Mouse (Mus musculus) limb, embryonic 15.5 days (tissue): Measurements from ENCODE around the gene Cdadc1. TPM values are rescaled to one million over a fixed set of nuclear protein-coding genes. Genes with fewer than 3 reads are reported as not detected.

Experiments
- ATAC-seq: fragments of 200-750 bp; cut with Nextera tagmentation; 2 replicates; pipeline ENCODE4 v1.8.0; 2017; ENCODE audit warnings: low read depth, moderate TSS enrichment; ENCODE audit not compliant: insufficient number of reproducible peaks, low FRiP score, low TSS enrichment
- H3K27ac ChIP-seq: fragments of 300-500 bp; sonication (generic); 2 replicates; pipeline ENCODE4 v1.5.1; 2015; ENCODE audit warnings: moderate library complexity, mild to moderate bottlenecking, inconsistent platforms
- H3K27me3 ChIP-seq: fragments of 300-500 bp; sonication (generic); 2 replicates; pipeline ENCODE4 v1.6.1; 2015; ENCODE audit warnings: inconsistent platforms
- H3K36me3 ChIP-seq: fragments of 300-500 bp; sonication (generic); 2 replicates; pipeline ENCODE4 v1.6.1; 2015; ENCODE audit warnings: inconsistent platforms
- H3K4me1 ChIP-seq: fragments of 300-500 bp; sonication (generic); 2 replicates; pipeline ENCODE4 v1.6.1; 2015; ENCODE audit warnings: inconsistent platforms
- H3K4me2 ChIP-seq: fragments of 300-500 bp; sonication (generic); 2 replicates; pipeline ENCODE4 v1.6.1; 2015; ENCODE audit warnings: mild to moderate bottlenecking, inconsistent platforms
- H3K4me3 ChIP-seq: fragments of 300-500 bp; sonication (generic); 2 replicates; pipeline ENCODE4 v1.5.1; 2015; ENCODE audit warnings: mild to moderate bottlenecking, inconsistent platforms
- H3K9ac ChIP-seq: fragments of 300-500 bp; sonication (generic); 2 replicates; pipeline ENCODE4 v1.6.1; 2015; ENCODE audit warnings: inconsistent platforms
- H3K9me3 ChIP-seq: fragments of 300-500 bp; sonication (generic); 2 replicates; pipeline ENCODE4 v1.6.1; 2016; ENCODE audit warnings: inconsistent platforms
- WGBS: fragments of 180-500 bp; shearing (Covaris S2); methylation state at CpG from one replicate; pipeline ENCODE4 v1.1.7; 2015; 5-methylcytosine and 5-hydroxymethylcytosine counted together
- polyA plus RNA-seq: library from polyadenylated mRNA; unstranded; fragments of >200 nt; fragmentation: Nextera tagmentation; extraction: Ambion mirVana; gene quantifications from 2 replicates; pipeline ENCODE4 v1.2.1, GENCODE M21; 2015

The Cdadc1 gene
- polyA plus RNA-seq, 1 experiment from 2014 or later, result 33.6 TPM

DNA sequence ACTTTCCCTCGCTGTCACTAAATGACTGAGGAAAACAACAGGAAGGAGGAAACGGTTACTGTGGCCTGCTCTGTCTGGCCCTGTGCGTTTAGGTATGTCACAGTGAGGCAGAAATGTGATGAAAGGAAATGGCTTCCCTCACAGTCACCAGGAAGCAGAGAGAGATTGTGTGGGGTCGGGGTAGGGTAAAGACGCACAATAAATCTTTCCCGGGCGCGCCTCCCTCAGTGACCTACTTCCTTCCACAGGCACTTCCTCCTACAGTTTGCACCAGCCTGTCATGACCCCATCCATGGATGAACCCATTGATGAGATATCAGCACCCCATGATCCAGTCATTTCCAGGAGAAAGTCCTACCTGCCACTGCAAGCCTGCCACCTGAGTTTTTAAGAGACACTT lies 42.7 kb downstream of the Cdadc1 start:
- no peak for ATAC-seq
- Histone ChIP-seq H3K27me3 (no peaks in the 10 kb centered on the region), H3K27ac (no peak overlapping the region), H3K4me2 (no peak overlapping the region), H3K36me3 (no peaks in the 10 kb centered on the region), H3K4me1 (0 out of 2 replicates have a peak, but pooled peaks cover 8% of the 10 kb centered on the region), H3K9me3 (no peaks in the 10 kb centered on the region), H3K9ac (no peak overlapping the region), H3K4me3 (no peak overlapping the region)
- 72% methylated on average over 8 of the region's 8 CpGs for WGBS

DNA sequence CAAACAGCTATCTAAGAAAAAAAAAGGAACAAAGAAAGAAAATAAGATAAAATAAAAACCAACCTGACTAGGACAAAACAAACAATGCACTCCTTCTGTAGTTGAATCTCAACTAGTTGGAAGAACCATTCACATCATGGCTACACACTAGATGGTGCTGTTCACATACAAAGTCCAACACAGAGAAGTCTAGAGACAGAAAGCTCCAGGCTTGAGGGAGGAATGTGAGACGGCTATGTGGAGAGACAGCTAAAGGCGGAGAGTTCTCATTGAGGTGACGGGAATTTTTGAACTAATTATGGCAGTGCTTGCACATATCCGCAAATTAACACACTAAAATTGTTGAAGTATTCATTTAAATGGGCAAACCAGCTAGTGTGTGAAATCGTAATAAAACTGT lies 43.7 kb downstream of the Cdadc1 start:
- WGBS, result 65% methylated on average over 5 of the region's 5 CpGs
- no peak overlapping the region for H3K4me3 ChIP-seq
- H3K36me3 ChIP-seq, result no peaks in the 10 kb centered on the region
- H3K4me2 ChIP-seq, result no peak overlapping the region
- ATAC-seq, result no peak
- H3K4me1 ChIP-seq, result peaks cover 8% of the 10 kb centered on the region; the same call in 1 of the 2 replicates
- no peak overlapping the region for H3K9ac ChIP-seq
- H3K9me3 ChIP-seq, result no peaks in the 10 kb centered on the region
- H3K27me3 ChIP-seq, result no peaks in the 10 kb centered on the region
- H3K27ac ChIP-seq, result no peak overlapping the region

DNA sequence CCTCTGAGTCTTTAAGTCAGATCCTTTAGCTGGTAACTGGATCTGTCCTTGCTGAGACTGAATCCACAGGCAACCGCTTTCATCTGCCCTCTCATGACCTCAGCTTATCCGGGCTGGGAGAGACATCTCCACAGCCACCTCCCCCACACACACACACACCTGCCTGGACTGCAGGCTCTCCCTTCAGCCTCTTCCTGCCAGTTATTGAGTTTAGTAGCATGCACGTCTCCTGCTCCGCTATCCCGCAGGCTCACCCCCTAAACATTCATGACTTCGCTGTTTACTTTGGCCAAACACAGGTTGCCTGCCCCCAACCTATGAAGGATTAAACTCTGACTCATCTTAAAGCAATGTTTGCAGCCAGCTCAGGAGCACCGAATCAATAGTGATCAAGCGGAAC lies 45.8 kb downstream of the Cdadc1 start:
- H3K4me2 ChIP-seq, result no peak overlapping the region
- no peaks in the 10 kb centered on the region for H3K9me3 ChIP-seq
- 0 out of 2 replicates have a peak, but pooled peaks cover 3% of the 10 kb centered on the region for H3K36me3 ChIP-seq
- no peak for ATAC-seq
- WGBS, result 66% methylated on average over 8 of the region's 8 CpGs
- no peak overlapping the region for H3K27ac ChIP-seq
- peaks cover 11% of the 10 kb centered on the region; the same call in 1 of the 2 replicates for H3K4me1 ChIP-seq
- no peak overlapping the region for H3K9ac ChIP-seq
- no peaks in the 10 kb centered on the region for H3K27me3 ChIP-seq
- no peak overlapping the region for H3K4me3 ChIP-seq

DNA sequence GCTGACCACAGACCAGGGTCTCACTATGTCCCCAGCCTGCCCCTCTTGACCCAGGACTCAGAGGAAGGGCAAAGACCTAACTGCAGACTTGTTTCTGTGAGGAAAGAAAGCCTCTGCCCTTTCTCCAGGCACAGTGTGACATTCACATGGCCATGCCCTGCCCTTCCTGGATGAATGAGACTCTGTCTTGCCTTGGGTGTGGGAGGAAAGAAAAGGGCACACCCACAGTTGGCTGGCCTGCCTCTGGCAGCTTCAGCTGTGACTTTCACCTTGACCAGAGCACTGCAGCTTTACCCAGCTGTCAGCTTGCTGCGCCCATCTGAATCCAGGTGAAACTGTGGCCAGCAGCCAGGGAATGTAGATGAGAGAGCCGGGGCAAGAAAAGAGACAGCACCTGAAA lies 46.9 kb downstream of the Cdadc1 start:
- Histone ChIP-seq H3K27me3 (no peaks in the 10 kb centered on the region), H3K4me3 (no peak overlapping the region), H3K36me3 (0 out of 2 replicates have a peak, but pooled peaks cover 3% of the 10 kb centered on the region), H3K4me2 (no peak overlapping the region), H3K27ac (no peak overlapping the region), H3K9me3 (no peaks in the 10 kb centered on the region), H3K4me1 (peaks cover 9% of the 10 kb centered on the region; the same call in 1 of the 2 replicates), H3K9ac (no peak overlapping the region)
- WGBS, result 76% methylated on average over 2 of the region's 2 CpGs
- peak; percentile 46; the same call in 1 of the 2 replicates for ATAC-seq

DNA sequence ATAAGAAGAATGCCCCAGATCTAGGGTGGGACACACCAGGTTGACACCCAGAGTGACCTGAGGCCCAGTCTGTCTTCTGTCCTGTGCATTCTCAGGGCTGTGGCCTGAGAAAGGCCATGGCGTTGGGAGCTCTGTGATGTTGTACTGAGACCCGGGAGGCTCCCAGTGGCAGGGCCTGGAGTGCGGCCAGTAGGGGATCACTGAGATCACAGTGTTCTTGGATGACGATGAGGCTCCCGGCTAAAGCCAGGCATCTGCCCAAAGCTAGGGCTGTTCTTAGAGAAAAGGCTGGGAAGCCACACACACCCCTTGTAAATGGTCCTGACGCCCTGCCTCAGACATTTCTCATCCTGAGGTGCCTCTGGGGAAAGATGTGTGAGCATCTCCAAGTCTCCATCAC lies 48.7 kb downstream of the Cdadc1 start:
- Histone ChIP-seq H3K9ac (no peak overlapping the region), H3K4me3 (no peak overlapping the region), H3K4me2 (no peak overlapping the region), H3K9me3 (no peaks in the 10 kb centered on the region), H3K4me1 (peaks cover 9% of the 10 kb centered on the region; the same call in 1 of the 2 replicates), H3K27ac (peak overlapping the region; percentile 71), H3K27me3 (no peaks in the 10 kb centered on the region), H3K36me3 (0 out of 2 replicates have a peak, but pooled peaks cover 3% of the 10 kb centered on the region)
- ATAC-seq, result no peak
- WGBS, result 71% methylated on average over 6 of the region's 6 CpGs

DNA sequence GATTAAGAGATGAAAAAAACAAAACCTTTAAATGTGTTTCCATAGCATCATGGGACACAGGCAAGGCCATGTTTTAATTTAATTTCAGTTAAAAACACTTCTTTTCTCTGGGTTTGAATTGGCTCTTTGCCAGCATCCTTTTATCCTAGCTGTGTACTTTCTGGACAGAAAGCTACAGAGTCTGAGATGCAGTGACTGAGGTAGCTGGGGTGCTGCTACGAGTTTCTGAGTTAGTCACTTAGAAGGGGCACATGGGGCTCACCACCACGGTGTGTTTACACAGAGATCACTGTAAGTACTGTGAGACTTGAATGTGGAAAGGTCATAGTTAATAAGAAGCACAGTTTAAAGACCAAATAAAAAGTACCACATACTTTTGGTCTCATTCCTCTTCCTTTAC lies 49.2 kb downstream of the Cdadc1 start:
- 35% methylated on average over 2 of the region's 2 CpGs for WGBS
- Histone ChIP-seq H3K36me3 (0 out of 2 replicates have a peak, but pooled peaks cover 3% of the 10 kb centered on the region), H3K4me3 (no peak overlapping the region), H3K27ac (peak overlapping the region; percentile 71; the same call in 1 of the 2 replicates), H3K27me3 (no peaks in the 10 kb centered on the region), H3K4me1 (peaks cover 9% of the 10 kb centered on the region; the same call in 1 of the 2 replicates), H3K9ac (no peak overlapping the region), H3K4me2 (no peak overlapping the region), H3K9me3 (no peaks in the 10 kb centered on the region)
- ATAC-seq, result no peak

DNA sequence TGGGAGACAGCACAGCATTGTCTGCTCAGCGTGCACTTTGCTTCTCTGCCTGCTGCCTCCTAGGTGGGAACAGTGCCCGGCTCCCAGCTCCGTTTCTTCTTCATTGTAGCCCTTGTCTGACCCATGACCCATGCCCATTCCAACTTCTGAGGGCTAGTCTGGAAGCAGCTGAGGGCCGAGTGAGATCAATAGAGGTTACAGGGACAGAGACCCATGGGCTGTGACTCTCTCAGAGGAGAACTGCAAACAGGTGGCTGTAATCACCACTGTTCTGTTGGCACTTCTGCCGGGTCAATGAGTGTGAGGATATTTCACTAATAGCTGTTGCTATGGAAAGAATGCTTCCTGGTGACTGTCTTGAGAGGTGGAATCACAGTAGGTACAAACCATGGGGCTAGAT lies 50.2 kb downstream of the Cdadc1 start:
- H3K9me3 ChIP-seq, result no peaks in the 10 kb centered on the region
- peaks cover 9% of the 10 kb centered on the region; the same call in 1 of the 2 replicates for H3K4me1 ChIP-seq
- no peak overlapping the region for H3K27ac ChIP-seq
- ATAC-seq, result no peak
- WGBS, result 79% methylated on average over 5 of the region's 5 CpGs
- no peak overlapping the region for H3K9ac ChIP-seq
- H3K4me3 ChIP-seq, result no peak overlapping the region
- 0 out of 2 replicates have a peak, but pooled peaks cover 3% of the 10 kb centered on the region for H3K36me3 ChIP-seq
- H3K4me2 ChIP-seq, result no peak overlapping the region
- no peaks in the 10 kb centered on the region for H3K27me3 ChIP-seq

DNA sequence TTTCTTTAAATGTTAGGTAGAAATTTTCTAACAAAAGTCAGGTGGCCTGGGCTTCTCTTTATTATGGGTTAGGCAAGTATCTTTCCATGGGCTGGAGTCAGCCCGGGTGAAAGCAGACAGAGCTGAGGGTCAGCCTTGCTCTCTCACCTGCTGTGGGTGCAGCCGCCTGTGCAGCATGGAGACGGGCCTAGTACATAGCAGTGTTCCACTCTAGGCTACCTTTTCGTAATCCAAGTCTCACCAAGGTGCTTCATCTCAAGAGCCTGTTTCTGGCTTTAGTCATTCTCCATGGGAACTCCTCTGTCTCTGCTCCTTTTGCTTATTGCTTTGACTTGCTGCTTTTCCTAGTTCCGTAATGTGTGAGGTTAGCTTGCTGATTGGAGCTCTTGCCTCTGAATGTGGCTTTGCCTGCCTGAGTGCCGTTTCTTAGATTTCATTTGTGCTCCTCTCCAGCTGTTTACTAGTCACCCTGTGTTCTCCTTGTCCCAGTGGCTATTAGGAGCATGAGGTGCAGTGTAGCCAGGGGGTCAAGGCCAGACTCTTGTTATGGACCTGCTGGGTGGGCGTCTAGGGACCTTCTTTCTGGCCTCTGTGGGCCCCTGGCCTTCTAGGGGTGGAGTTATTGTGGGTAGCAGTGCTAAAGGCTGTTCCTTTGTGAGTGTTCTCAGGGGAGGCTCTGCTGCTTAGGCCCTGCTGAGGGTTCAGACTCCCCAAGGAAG lies 51.4 kb downstream of the Cdadc1 start:
- WGBS, result 83% methylated on average over 7 of the region's 7 CpGs
- no peaks in the 10 kb centered on the region for H3K27me3 ChIP-seq
- no peaks in the 10 kb centered on the region for H3K9me3 ChIP-seq
- H3K36me3 ChIP-seq, result 0 out of 2 replicates have a peak, but pooled peaks cover 3% of the 10 kb centered on the region
- H3K4me2 ChIP-seq, result no peak overlapping the region
- no peak overlapping the region for H3K9ac ChIP-seq
- H3K4me1 ChIP-seq, result peaks cover 6% of the 10 kb centered on the region; the same call in 1 of the 2 replicates
- ATAC-seq, result no peak
- H3K4me3 ChIP-seq, result no peak overlapping the region
- no peak overlapping the region for H3K27ac ChIP-seq

DNA sequence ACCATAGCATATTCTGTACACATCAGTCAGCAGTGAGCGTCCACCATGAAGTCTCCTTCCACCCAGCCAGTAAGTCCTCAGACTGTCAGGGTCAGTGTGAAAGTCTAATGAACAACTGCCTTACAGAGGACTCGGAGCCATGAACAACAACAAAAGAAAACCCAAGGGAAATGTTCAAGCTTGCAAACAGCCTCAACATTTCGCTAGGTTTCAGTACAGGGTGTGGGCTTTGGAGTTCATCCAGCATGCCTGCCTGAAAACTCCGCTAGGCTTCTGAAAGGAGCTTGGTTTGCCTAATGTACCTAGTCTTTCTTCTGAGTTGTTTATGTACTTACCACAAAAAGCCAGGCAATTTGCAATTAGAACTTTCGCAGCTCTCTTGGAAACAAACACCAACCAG lies 53.8 kb downstream of the Cdadc1 start:
- H3K9me3 ChIP-seq, result no peaks in the 10 kb centered on the region
- ATAC-seq, result no peak
- WGBS, result 49% methylated on average over 5 of the region's 5 CpGs

DNA sequence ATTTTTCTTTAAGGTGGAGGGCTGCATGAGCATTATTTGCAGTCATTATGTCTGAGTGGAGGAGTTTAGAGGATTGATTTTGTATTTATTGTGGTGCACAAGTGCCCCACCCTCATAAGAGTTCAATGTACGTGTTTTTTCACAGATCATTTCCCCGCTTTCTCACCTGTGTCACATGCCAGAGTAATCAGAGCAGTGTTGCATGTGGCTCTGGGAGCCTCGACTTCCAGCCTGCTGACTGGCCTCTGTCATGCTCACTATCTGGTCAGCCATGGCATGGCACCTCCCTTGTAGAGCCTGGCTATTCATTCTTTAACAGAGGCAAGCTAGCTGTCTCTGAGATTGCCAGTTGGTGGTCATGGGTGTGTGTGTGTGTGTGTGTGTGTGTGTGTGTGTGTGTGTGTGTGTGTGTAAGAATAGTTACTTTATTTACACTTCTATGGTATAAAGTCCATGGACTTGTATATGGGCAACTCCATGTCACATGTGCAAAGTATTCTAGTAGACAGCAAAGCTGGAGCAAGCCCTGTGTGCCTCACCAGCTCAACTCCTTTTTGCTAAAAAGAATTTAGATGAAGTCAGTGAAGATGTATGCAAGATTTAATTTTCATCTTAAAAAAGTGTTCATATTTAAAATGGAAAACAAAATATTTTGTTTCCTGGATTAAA lies 54.5 kb downstream of the Cdadc1 start:
- no peaks in the 10 kb centered on the region for H3K4me1 ChIP-seq
- WGBS, result 74% methylated on average over 3 of the region's 3 CpGs

More for the DNA sequence above, 53.8 kb downstream of the Cdadc1 start:
- Histone ChIP-seq H3K4me1 (peaks cover 2% of the 10 kb centered on the region; the same call in 1 of the 2 replicates), H3K4me3 (no peak overlapping the region), H3K36me3 (0 out of 2 replicates have a peak, but pooled peaks cover 3% of the 10 kb centered on the region), H3K27ac (0 out of 2 replicates have a peak overlapping the region, but pooled peaks have one; percentile 1), H3K27me3 (no peaks in the 10 kb centered on the region), H3K4me2 (no peak overlapping the region), H3K9ac (no peak overlapping the region)

DNA sequence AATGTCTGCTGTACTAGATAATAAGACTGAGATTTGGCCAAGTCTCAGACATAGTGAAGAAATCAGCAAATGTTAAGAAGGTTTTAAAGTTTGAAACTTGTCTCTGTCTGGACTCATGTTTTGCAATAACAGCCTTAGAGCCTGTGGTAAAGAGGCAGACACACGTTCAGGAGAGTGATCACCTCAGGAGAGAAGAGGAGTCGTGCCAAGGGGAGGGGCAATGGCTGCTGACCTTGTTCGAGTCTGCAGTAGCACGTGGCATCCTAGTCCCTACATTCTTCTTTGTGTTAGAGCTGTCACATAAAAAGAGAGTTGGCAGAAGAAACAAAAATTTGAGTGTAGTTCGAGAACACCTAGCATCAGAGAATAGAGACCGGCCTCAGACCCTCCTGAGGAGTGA lies 57.0 kb downstream of the Cdadc1 start:
- no peaks in the 10 kb centered on the region for H3K9me3 ChIP-seq
- H3K27ac ChIP-seq, result no peak overlapping the region
- H3K9ac ChIP-seq, result no peak overlapping the region
- no peak overlapping the region for H3K4me2 ChIP-seq
- H3K27me3 ChIP-seq, result no peaks in the 10 kb centered on the region
- no peak overlapping the region for H3K4me3 ChIP-seq
- H3K4me1 ChIP-seq, result no peaks in the 10 kb centered on the region
- ATAC-seq, result no peak
- H3K36me3 ChIP-seq, result no peaks in the 10 kb centered on the region
- WGBS, result 79% methylated on average over 6 of the region's 6 CpGs

More for the DNA sequence above, 54.5 kb downstream of the Cdadc1 start:
- Histone ChIP-seq H3K9ac (no peak overlapping the region), H3K36me3 (0 out of 2 replicates have a peak, but pooled peaks cover 3% of the 10 kb centered on the region), H3K4me3 (no peak overlapping the region), H3K27me3 (no peaks in the 10 kb centered on the region), H3K4me2 (no peak overlapping the region), H3K9me3 (no peaks in the 10 kb centered on the region), H3K27ac (no peak overlapping the region)
- no peak for ATAC-seq

DNA sequence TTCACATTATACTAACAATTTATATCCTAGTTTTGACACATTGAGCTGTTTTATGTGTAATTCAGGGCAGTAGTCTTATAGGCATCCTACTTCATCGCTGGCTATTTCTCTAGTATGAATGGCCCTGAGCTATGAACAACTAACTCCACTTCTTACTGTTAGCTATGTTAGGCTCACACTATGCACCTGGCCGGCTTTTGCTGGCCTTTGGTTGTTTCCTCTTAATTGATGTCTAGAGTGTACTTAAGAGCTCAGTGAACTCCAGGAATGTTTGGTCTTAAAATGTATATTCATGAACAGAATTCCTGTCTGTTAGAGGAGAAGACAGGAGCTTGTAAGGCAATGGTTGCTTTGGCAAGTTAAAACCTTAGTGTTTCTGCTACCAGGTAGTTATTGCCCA lies 57.5 kb downstream of the Cdadc1 start:
- Histone ChIP-seq H3K4me3 (no peak overlapping the region), H3K4me1 (no peaks in the 10 kb centered on the region), H3K9me3 (no peaks in the 10 kb centered on the region), H3K9ac (no peak overlapping the region), H3K4me2 (no peak overlapping the region), H3K36me3 (no peaks in the 10 kb centered on the region), H3K27me3 (no peaks in the 10 kb centered on the region), H3K27ac (no peak overlapping the region)
- 74% methylated on average over 2 of the region's 2 CpGs for WGBS
- no peak for ATAC-seq
